In the genomic region with DNA sequence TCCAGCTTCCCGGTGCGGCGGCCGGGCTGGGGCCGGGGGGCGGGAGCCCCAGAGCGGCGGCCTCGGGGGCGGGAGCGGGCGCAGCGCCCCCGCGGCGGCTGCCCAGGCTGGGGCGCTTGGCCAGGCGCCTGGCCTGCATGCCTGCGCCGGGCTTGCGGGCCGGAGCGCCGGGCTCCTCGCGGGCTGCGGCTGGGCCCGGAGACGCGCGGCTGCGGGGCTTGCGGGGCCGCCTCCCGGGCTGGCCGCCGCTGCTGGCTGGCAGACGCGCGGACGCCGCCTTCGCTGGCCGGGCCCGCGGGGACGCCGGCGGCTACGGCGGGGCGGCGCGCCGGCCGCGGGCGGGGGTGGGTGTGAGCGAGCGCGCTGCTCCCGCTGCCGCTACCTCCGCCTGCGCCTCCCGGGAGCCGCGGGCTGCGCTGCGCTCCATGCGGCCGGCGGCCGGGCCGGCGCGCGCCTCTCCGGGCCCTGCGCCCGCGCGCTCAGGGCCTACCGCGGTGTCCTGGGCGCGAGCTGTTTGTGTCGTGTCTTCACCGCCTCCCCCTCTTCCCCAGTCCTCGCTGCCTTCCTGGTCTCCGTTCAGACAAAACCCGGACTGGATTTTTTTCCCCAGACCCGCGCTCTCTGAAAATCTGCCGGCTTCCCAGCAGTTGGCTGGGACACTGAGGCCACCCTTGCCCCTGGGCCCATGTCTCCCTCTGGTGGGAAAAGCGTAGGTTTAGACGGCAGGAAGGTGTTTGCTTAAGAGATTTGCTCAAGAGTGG, we compare ENCODE assay signal across 8 mouse cellular contexts. TPM values are rescaled to one million over a fixed set of nuclear protein-coding genes. Genes with fewer than 3 reads are reported as not detected.
DNase-seq lines count a peak whose midpoint lies in the region; ATAC-seq and TF ChIP-seq lines count a peak whose summit lies in the region.

Zfp704 (minus strand) TSS at position 505 of the 761 bp plus-strand sequence.

- peak within 1 kb of the TSS; percentile 28 for H3K4me3 ChIP-seq in C2C12 (ENCODE audit: insufficient read depth, poor library complexity, severe bottlenecking)
- H3K4me3 ChIP-seq in forebrain, embryonic 11.5 days (ENCODE audit: low read depth, low read length): peak within 1 kb of the TSS; percentile 84
- H3K4me3 ChIP-seq in heart, embryonic 15.5 days: peak within 1 kb of the TSS; percentile 86
- peak within 1 kb of the TSS; percentile 90 for H3K4me3 ChIP-seq in liver, embryonic 11.5 days (ENCODE audit: low read depth, low read length)
- peak within 1 kb of the TSS; percentile 83 for H3K4me3 ChIP-seq in stomach, embryonic 15.5 days (replicated peaks)

- DNase-seq in c-Kit-positive CD71-positive TER-119-negative erythroid progenitor cells, embryonic 14.5 days (ENCODE audit: low read depth): peak; percentile 63
- peak; percentile 92 for DNase-seq in forebrain, embryonic 11.5 days (ENCODE audit: low spot score)
- DNase-seq in kidney, postnatal 10 days: peak; percentile 92
- DNase-seq in liver, embryonic 11.5 days (ENCODE audit: low spot score): peak; percentile 85
- DNase-seq in naive thymus-derived CD4-positive, alpha-beta T cell, adult 2 months (ENCODE audit: low read depth): peak; percentile 56

- H3K27ac ChIP-seq in forebrain, embryonic 11.5 days (ENCODE audit: low read depth, low read length): peak within 1 kb of the TSS; percentile 79
- H3K27ac ChIP-seq in heart, embryonic 15.5 days: peak within 1 kb of the TSS; percentile 93
- peak within 1 kb of the TSS; percentile 89 for H3K27ac ChIP-seq in liver, embryonic 11.5 days (ENCODE audit: low read depth, low read length)
- peak within 1 kb of the TSS; percentile 93 for H3K27ac ChIP-seq in stomach, embryonic 15.5 days

- no peaks in the 10 kb centered on the region for H3K36me3 ChIP-seq in C2C12 (ENCODE audit: control insufficient read depth, insufficient read depth)
- no peaks in the 10 kb centered on the region for H3K36me3 ChIP-seq in forebrain, embryonic 11.5 days (ENCODE audit: control insufficient read depth, insufficient read depth, low read length)
- H3K36me3 ChIP-seq in heart, embryonic 15.5 days: no peaks in the 10 kb centered on the region
- no peaks in the 10 kb centered on the region for H3K36me3 ChIP-seq in liver, embryonic 11.5 days (ENCODE audit: control insufficient read depth, insufficient read depth, low read length)
- H3K36me3 ChIP-seq in stomach, embryonic 15.5 days: no peaks in the 10 kb centered on the region

- peaks cover 5% of the 10 kb centered on the region; the same call in 1 of the 2 replicates for H3K4me1 ChIP-seq in forebrain, embryonic 11.5 days (replicated peaks; ENCODE audit: control insufficient read depth, insufficient read depth, low read length)
- H3K4me1 ChIP-seq in heart, embryonic 15.5 days (replicated peaks): peaks cover 29% of the 10 kb centered on the region
- peaks cover 21% of the 10 kb centered on the region for H3K4me1 ChIP-seq in liver, embryonic 11.5 days (replicated peaks; ENCODE audit: control insufficient read depth, insufficient read depth, low read length)
- H3K4me1 ChIP-seq in stomach, embryonic 15.5 days: peaks cover 15% of the 10 kb centered on the region

- no peaks in the 10 kb centered on the region for H3K79me3 ChIP-seq in C2C12 (ENCODE audit: low read depth)

- under 1% methylated on average over 63 of the region's 97 CpGs for WGBS in forebrain, embryonic 11.5 days
- under 1% methylated on average over 73 of the region's 97 CpGs for WGBS in heart, embryonic 15.5 days
- WGBS in liver, embryonic 11.5 days: 1% methylated on average over 74 of the region's 97 CpGs
- WGBS in stomach, embryonic 15.5 days: under 1% methylated on average over 70 of the region's 97 CpGs

- no peaks in the 10 kb centered on the region for H3K27me3 ChIP-seq in C2C12 (ENCODE audit: control insufficient read depth, insufficient read depth, insufficient read length)
- H3K27me3 ChIP-seq in forebrain, embryonic 11.5 days (ENCODE audit: control insufficient read depth, insufficient read depth, low read length): no peaks in the 10 kb centered on the region
- no peaks in the 10 kb centered on the region for H3K27me3 ChIP-seq in heart, embryonic 15.5 days
- no peaks in the 10 kb centered on the region; the same call in 1 of the 2 replicates for H3K27me3 ChIP-seq in liver, embryonic 11.5 days (replicated peaks; ENCODE audit: control insufficient read depth, insufficient read depth, low read length)
- H3K27me3 ChIP-seq in stomach, embryonic 15.5 days (replicated peaks): no peaks in the 10 kb centered on the region

- peak within 1 kb of the TSS; percentile 89 for H3K9ac ChIP-seq in forebrain, embryonic 11.5 days (ENCODE audit: low read length)
- peak within 1 kb of the TSS; percentile 94 for H3K9ac ChIP-seq in heart, embryonic 15.5 days
- peak within 1 kb of the TSS; percentile 88 for H3K9ac ChIP-seq in liver, embryonic 11.5 days (ENCODE audit: low read depth, low read length)
- H3K9ac ChIP-seq in stomach, embryonic 15.5 days: peak within 1 kb of the TSS; percentile 78

- peak within 1 kb of the TSS; percentile 91 for H3ac ChIP-seq in C2C12 (ENCODE audit: control insufficient read depth, insufficient read length, low read depth)

- peak; percentile 86 for ATAC-seq in forebrain, embryonic 11.5 days (replicated peaks; ENCODE audit: low FRiP score)
- ATAC-seq in heart, embryonic 15.5 days (replicated peaks; ENCODE audit: insufficient number of reproducible peaks, insufficient read depth, low FRiP score, low read depth): peak; percentile 89
- ATAC-seq in liver, embryonic 11.5 days (replicated peaks; ENCODE audit: low FRiP score): peak; percentile 77
- ATAC-seq in stomach, embryonic 15.5 days (ENCODE audit: insufficient read depth, low FRiP score, low read depth): peak; percentile 88

- H3K79me2 ChIP-seq in C2C12 (ENCODE audit: control insufficient read depth, insufficient read depth): no peaks in the 10 kb centered on the region

- TF ChIP-seq CTCF in C2C12 (IDR thresholded peaks at IDR 0.05; ENCODE audit: control insufficient read depth, insufficient read depth, insufficient read length): no peak

- H3K9me3 ChIP-seq in forebrain, embryonic 11.5 days (ENCODE audit: control insufficient read depth, low read length): no peaks in the 10 kb centered on the region
- H3K9me3 ChIP-seq in heart, embryonic 15.5 days (replicated peaks): no peaks in the 10 kb centered on the region
- no peaks in the 10 kb centered on the region for H3K9me3 ChIP-seq in liver, embryonic 11.5 days (ENCODE audit: control insufficient read depth, low read length)
- no peaks in the 10 kb centered on the region for H3K9me3 ChIP-seq in stomach, embryonic 15.5 days

- H3K4me2 ChIP-seq in forebrain, embryonic 11.5 days (ENCODE audit: low read depth, low read length, severe bottlenecking): peak within 1 kb of the TSS; percentile 89
- peak within 1 kb of the TSS; percentile 85 for H3K4me2 ChIP-seq in heart, embryonic 15.5 days
- peak within 1 kb of the TSS; percentile 95 for H3K4me2 ChIP-seq in liver, embryonic 11.5 days
- H3K4me2 ChIP-seq in stomach, embryonic 15.5 days: peak within 1 kb of the TSS; percentile 84

TF ChIP-seq in C2C12, 6 proteins besides CTCF, POLR2A, EP300 and RAD21:
- TF ChIP-seq MAX (IDR thresholded peaks at IDR 0.05) (peak; percentile 27), MYOG (IDR thresholded peaks at IDR 0.05; ENCODE audit: control insufficient read depth, extremely low read depth, insufficient read length) (no peak)

RNA-seq across cellular contexts. Expression of gene Zfp704, which starts in this region (rescaled TPM):
- polyA plus RNA-seq in C2C12 (2012; fragmentation: generic; extraction: Trizol): 1.7 TPM
- polyA plus RNA-seq in forebrain, embryonic 11.5 days (2014; fragmentation: Nextera tagmentation; extraction: Ambion mirVana): 7.8 and 8.1 TPM in 2 replicates
- polyA plus RNA-seq in heart, embryonic 15.5 days (2015; fragmentation: Nextera tagmentation; extraction: Ambion mirVana): 5.6 and 7.1 TPM in 2 replicates
- 4.1 and 4.7 TPM in 2 replicates for polyA plus RNA-seq in liver, embryonic 11.5 days (2014; fragmentation: Nextera tagmentation; extraction: Ambion mirVana)
- 8.0 and 8.9 TPM in 2 replicates for polyA plus RNA-seq in stomach, embryonic 15.5 days (2015; fragmentation: Nextera tagmentation; extraction: Ambion mirVana)

Comparison
In these comparisons a context has a peak if more than half of its experiments do, and no peak if none do; other contexts are left out.
1. Peak in every context shown above with its lines: DNase-seq, ATAC-seq, H3K4me3 ChIP-seq and H3K27ac ChIP-seq.
2. H3K4me3 ChIP-seq: peak in every context shown above with its lines; median percentile 90 in liver, embryonic 11.5 days; 86 in heart, embryonic 15.5 days; 84 in forebrain, embryonic 11.5 days; 83 in stomach, embryonic 15.5 days; 28 in C2C12.